Mouse (Mus musculus): ENCODE data around the gene Taf9.

DNA sequence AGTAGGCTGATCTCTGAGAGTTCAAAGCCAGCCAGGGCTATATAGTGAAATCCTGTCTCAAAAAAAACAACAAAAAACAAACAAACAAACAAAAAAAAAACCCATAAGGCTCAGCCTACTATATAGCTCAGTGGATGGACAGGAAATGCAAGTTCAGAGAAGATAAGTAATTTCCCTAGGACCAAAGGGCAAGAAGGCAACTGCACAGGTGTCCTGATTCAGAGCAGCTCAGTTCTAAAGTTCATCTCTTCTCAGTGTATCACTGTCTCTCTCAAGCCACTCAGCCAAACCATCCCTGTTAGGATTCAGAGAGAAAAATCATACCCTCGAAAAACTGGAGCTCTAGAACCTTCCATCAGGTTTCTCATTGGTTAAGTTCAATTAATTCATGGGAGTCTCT, 45.5 kb upstream of the Taf9 start:
- TF ChIP-seq CTCF (IDR thresholded peaks at IDR 0.05; ENCODE audit: low read depth) (no peak), EP300 (optimal IDR thresholded peaks at IDR 0.05) (no peak)
